Mouse (Mus musculus) urinary bladder, adult 2 months (tissue): Measurements from ENCODE around the gene Pafah1b2. TPM values are rescaled to one million over a fixed set of nuclear protein-coding genes. Genes with fewer than 3 reads are reported as not detected.
A peak's percentile ranks its signal among the peaks of the same experiment; 100 is the strongest.

Source experiments
- DNase-seq: peaks from one replicate; pipeline ENCODE4 v3.0.0; 2022; ENCODE audit warnings: low spot score
- polyA plus RNA-seq: library from polyadenylated mRNA; depleted of rRNA; stranded (reverse); fragments of >200 nt; gene quantifications from 2 replicates; pipeline ENCODE4 v1.2.3, GENCODE M21; 2012

The Pafah1b2 gene
- polyA plus RNA-seq, 1 experiment = 45.4 TPM

DNA sequence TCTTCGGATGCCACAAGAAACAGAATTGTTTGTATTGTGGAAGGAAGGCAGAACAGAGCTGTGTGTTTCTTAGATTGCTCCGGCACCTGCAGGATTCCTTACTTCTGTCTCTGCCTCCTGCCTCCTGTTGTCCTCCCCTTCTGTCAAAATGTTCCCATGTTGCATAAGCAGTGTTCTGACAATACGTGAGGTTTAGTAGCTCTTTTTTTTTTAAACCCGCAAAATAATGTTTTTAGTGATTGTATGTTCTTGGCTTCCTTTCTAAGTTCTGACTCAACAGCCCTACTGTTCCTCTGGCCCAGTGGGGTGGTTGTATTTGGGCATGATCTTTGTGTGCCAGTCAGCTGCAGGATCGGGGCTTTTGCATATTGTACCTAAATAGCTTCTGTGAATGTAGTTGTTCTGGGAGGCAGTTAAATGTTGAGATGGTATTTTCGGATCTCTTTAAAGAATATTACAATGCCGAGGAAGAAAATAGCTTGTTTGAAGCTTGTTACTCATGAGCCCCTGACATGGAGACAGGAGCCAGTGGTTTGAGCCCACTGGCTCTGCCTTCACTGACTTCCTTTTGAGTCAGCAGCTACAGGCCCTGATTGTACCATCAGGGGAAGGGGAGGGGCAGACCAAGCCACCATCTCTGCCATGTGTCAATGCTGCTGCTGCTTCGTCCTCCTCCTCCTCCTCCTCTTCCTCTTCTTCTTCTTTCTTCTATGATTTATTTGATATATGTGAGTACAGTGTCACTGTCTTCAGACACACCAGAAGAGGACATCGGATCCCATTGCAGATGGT is 13.8 kb upstream of the Pafah1b2 start:
- DNase-seq = no peak

DNA sequence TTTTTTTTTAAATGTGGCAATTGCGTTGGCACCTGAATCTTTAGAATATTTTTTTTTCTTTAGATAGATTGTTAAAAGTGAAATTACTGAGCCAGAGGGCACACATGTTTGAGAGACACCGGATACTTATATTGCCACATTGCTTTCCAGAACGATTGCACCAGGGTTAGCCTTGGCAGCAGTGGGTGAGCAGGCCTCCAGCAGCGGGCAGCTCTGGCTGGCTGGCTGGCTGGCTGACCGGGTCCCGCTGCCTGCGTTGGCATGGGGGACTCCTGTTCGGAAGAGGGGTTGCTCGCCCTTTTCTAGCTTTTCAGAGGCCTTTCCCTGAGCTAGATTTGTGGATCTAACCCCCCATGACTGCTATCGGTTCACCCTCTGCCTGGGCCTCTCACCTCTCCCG is 11.1 kb upstream of the Pafah1b2 start:
- DNase-seq = no peak

DNA sequence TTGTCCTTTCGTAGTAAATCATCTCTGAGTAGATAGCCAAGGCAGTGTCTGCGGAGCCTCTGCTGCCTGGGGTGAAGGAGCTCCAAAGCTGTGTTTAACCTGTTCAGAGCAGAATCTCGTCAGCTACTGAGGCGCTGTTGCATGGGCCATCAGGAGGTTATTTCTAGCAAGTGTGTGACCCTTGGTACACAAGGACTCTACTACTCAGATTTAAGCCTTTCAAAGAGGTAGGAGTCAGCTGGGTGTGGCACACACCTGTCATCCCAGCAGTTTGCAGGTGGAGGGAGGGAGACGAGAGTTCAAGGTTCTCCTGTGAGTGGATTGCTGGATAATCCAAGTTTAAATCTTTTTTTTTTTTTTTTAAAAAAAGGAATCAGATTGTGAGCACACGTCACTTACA is 7.5 kb upstream of the Pafah1b2 start:
- DNase-seq = no peak

DNA sequence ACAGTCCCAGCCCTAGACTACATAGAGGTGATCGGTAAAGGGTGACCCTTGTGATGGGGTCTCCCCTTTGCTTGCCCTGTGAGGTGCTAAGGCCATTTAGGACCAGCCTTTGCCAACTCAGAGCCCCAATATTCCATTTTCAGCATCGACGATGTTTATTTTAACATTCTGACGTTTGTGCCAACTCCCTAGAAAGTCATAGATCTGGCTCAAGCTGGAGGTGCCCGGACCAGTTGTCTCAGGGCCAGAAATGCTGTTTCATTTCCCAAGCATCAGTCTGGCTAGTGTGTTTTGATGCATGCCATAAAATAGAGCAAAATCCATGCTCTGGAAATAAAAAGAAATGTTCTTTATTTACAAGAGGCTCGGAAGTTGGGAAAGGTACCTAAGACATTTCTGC is 5.8 kb upstream of the Pafah1b2 start:
- no peak for DNase-seq

DNA sequence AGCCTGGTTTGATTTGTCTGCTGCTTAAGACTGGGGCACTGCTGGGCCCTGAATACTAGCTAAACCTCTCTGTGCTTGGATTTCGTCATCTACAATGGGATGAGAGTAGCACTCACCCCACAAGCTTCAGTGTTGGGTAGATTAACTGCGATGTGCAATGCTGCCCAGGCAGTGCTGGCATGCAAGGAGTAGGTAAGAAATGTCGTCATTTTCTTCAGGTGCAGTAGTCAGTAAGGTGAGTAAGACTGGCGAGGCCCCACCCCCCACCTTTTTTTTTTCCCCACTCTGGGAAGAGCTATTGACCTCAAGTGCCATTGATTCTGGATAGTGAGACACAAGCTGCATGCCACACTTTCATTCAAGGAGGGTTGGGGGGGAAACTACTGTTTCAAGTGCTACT is 3.9 kb upstream of the Pafah1b2 start:
- no peak for DNase-seq

DNA sequence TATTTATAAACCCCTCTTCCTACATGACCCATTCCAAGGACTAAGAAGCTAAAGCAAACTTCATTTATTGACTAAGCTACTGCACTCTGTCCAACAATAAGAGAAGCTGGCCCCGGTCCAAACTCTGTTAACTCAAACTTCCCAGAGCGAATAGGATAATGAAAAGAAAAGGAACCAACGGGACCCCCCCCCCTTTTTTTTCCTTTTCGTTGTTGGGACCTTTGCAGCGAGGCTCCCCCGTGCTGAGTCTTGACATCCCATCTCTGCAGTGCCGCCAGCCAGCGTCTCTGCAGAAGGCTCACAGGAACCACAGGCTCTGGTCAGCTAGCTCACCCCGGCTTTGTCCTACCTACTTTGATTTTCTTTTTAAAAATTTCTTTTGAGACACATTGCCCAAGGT is 3.3 kb upstream of the Pafah1b2 start:
- DNase-seq = no peak

DNA sequence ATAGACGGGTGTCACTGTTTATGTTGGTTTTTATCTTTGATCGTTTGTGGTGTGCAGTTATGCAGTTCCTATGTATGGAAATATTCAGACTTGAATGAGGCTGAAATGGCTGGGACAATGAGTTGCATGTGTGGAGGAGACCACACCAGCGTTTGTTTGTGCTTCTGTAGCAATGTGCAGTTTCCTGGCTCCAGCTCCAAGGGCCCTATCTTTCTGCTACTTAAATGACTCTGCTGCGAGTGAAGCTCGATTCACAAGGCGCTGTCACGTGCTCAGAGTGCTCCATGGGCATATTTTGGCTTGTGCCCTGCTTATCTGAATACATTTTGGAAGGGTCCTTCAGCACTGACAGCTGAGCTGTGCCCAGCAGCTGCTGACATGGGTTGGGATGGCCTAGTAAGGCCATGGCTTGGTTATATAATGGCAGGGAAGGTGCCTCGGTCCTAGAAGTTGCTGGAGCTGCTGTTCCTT is 2.6 kb upstream of the Pafah1b2 start:
- DNase-seq = no peak

DNA sequence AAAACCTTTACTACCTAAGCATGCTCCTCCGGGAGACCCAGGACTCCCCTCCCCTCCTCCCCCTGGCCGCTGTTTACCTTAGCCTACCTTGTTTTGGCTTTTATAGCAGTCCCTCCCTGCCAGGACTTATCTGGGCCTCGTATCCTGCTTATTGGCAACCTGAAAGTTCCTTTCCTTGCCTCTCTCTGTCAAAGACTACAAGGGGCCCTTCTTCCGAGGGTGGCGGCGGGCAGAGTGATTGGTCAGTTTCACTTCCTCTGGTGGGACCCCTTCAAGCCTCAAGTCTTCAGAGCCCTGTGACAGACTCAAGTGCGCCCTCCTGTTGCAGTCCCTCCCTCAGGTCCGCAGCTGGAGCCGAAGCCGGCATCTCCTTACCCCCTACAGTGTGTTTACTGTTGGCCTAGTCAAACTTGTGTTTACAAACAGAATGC is 1.8 kb upstream of the Pafah1b2 start:
- DNase-seq = no peak

DNA sequence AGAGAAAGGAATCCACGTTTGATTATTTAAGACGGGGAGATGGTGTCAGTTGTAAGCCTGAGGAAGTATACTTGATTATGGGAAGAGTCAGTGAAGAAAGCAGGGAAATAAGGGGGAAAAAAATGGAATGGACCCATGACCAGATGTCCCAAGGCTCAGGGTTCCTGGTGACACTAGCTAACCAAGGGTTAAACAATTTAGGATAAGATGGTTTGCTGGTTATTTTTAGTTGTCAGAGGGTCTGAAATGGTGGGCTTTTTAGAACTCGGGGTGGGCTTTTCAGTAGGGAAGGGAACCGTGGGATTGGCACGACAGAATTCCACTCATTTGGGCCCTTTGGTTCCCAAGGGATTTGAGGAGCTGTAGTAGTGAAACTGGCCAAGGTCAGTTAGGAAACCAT is 1.1 kb upstream of the Pafah1b2 start:
- DNase-seq = no peak

DNA sequence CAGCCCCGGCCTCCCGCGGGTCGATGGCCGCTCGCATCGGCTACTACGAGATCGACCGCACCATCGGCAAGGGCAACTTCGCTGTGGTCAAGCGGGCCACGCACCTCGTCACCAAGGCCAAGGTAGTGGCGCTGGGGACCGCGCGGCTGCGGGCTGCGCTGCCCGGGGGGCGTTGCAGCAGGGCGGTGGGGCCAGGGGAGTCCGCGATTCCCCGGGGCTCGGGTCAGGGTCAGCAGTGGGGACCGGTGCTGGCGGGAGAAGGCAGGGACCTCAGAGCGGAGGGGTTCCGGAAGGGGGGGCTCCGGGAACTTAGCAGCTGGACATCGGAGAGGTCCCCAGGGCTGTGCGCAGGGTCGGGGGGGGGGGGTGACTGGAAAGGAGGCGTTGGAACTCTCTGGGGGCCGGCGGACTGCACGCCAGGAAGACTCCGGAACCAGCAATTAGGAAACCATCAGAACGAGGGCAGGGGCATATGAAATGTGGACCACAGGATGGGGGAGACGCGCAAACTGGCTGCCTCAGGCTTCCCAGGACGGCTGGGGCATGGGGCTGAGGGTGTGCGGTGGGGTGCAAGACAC is 608 bp upstream of the Pafah1b2 start:
- no peak for DNase-seq

DNA sequence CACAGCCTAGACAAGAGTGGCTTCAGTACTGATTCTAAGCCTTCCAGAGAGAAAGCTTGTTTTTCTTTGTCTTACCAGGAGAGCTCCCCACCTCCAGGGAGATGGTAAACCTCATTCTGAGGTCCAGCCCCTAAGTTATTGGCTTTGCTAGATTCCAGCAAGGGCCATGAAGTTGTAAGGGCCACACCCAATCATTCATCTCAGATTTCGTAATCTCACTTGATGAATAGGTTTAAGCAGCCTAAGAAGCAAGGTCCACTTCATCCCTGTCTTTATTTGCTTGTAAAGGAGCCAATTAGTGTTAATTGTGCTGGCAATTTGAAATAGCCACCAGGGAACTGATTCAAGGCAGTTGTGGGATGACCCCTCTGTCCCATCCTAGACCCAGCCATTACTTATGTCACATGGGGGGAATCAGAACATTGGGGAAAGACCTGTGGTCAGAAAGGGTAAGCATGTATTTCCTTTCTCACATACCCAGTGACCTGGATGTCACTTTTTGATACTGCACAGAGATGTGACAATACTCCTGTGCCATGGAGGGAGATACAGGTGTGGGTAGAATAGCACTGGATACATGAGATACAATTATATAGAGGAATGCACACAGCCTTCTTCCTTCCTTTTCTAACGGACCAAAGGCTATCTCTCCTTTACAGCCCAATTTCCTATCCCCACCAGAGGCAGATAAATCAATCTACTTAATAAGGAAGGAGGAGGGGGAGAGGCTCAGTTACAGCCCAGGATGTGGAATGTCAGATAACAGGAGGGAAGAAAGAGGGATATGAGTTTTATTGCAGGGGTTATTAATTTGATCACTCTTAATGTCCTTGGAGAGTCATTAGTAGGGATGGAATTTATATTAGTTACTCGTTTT is 1.2 kb downstream of the Pafah1b2 start:
- no peak for DNase-seq

DNA sequence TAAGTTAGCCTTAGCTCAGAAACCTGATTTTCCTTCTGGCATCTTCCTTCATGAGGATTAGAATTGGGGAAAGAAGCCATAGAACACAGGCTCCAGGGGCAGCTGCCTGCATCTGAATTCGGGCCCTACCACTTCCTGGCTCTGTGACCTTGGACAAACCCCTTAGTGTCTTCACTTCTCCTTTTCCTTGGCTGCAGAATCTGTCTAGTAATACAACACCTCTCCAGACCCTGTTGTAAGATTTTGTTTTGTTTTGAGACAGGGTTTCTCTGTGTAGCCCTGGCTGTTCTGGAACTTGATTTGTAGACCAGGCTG is 2.9 kb downstream of the Pafah1b2 start:
- DNase-seq = no peak

DNA sequence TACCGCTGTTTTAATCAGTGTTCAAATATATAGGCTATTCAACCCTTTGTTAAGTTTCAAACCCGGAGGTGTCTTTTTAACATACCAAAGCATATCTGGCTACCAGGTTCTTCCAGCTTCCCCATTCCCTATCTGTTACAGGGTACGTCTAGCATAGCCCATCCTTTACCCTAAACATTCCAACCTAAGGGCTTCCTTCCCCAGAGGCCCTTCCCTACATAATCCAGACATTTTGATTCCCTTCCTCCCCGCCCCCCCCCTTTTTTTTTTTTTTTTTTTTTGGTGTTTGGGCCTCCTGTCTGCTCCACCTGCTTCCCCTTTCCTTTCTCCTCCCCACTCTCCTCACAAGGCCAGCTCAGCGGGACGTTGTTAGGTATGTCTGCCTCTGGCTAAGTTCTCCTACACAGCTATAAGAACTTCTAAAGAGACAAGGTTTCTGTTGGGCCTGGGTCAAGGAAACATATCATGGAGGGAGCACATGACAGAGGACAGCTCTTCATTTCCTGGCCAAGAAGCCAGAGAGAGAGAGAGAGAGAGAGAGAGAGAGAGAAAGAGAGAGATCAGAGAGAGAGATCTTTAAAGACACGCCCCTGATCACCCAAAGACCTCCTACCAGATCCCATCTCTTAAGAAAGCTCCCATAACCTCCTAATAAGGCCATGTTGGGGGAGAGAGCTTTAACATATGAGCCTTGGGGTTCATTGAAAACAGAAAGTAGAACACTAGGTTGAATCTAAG is 3.4 kb downstream of the Pafah1b2 start:
- DNase-seq = no peak

DNA sequence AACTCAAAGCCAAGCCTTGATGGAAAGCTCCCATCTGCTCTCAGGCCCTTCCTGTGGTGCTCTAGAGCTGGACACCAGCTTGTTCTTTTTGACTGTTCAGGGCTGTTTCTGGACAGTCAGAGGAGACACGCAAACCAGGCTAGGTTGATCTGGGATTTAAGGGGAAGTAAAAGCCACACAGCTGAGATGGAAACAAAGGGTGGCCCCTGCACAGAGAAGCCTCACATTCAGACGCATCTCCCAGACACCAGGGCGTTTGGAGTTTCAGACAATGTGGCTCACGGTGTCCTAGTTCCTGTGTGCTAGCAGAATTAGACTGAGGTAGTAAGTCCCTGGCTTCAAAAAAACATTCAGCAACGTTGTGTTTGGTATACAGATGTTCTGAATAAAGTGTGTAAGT is 6.3 kb downstream of the Pafah1b2 start:
- DNase-seq = no peak

DNA sequence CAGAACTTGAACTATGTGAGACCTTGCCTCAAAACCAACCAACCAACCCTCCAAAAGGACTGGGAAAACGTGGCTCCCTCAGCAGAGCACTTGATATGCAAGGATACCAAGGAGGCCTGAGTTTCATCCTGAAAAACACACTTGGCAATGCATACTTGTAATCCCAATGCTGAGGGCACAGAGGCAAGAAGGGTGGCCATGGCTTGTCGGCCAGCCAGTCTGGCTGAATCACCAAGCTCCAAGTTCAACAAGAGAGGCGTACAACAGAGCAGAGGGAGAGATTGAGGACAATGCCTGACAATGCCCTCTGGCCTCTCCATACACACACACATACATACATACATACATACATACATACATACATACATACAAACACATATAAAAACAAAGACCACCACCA is 8.0 kb downstream of the Pafah1b2 start:
- DNase-seq = no peak

DNA sequence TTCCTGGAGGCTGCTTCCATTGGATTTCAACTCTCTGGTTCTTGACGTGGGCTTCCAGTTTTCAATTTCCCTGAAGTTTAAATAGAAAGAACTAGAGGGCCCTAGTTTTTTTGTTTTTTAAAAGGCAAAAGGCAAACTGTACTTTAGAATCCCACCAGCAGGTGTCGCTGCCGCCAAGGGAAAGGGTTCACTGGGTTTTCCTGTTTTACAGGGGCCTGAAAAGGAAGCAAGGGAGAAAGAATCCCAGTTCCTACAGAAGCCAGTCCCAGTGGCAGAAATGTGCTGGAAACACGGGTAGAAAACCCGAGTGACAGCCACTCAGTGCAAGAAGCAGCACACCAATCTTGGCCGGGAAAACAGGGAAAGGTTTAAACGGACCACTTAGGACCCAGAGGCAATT is 8.8 kb downstream of the Pafah1b2 start:
- DNase-seq = peak; percentile 74

DNA sequence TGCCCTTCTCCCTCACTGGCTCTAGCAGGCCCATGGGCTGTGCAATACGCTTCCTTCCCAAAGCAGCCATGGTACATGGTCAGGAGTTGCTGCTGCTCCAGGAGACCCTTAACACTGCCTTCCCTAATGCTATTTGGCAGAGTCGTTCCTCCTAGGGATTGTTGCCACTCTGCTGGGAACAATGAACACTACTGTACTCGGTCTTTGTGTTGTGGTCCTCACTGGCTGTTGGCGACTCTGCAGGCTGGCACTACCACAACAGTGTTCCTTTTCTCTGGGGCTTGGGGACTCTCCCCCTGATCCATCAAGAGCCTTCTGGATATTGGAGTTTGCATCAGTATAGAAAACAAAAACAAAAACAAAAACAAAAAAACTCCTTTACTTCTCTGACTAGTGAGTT is 13.5 kb downstream of the Pafah1b2 start:
- DNase-seq = no peak

DNA sequence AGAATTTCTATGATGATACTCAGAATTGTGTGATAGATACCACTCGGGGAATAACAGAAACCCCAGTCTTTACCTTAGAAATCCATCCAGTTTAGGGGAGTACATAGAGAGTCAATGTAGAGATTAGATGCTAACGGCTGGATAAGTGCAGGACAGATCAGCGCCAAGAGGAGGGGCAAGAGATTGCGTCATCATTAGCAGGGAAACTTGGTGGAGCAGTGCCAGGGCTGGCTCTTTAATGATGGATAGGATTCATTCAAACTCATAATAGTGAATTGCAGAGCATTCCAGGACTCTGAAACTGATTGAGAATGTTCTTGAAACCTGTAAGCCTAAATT is 27.3 kb downstream of the Pafah1b2 start:
- no peak for DNase-seq

DNA sequence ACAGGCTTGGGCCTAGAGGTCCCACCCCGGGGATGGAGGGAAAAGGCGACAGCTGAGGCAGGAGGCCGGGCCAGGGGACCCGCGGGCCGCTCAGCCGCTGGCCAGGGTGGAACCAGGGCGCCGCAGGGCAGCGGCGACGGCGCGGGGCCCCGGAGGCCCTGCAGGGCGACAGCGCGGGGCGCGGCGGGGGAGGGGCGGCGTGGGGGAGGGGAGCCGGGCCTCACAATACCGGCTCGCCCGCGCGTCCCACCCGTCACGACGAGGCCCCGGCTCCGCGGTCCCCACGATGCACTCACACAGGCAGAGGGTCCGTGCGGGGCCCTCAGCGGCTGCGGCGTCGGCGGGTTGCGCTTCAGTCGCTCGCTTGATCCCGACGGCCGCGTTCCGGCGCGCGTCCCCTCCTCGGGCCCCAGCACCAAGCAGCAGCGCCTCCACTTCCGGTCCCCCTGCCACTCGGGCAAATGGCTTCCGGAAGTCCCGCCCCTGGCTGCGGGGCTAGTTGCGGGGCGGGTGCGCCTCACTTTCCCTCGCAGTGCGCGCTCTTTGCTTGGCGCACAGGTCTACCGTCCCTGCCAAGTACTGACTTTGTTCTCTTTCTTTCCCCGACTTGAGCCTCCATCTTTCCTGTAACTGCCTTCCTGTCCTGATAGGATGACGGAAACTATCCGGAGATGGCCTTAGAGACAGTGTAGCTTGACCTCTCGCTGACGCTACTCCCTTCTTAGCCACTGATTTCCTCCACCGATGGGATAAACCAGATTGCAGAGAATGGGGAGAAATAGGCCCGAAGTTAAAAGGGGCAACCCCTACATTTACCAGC is 27.9 kb downstream of the Pafah1b2 start:
- DNase-seq = peak; percentile 81

DNA sequence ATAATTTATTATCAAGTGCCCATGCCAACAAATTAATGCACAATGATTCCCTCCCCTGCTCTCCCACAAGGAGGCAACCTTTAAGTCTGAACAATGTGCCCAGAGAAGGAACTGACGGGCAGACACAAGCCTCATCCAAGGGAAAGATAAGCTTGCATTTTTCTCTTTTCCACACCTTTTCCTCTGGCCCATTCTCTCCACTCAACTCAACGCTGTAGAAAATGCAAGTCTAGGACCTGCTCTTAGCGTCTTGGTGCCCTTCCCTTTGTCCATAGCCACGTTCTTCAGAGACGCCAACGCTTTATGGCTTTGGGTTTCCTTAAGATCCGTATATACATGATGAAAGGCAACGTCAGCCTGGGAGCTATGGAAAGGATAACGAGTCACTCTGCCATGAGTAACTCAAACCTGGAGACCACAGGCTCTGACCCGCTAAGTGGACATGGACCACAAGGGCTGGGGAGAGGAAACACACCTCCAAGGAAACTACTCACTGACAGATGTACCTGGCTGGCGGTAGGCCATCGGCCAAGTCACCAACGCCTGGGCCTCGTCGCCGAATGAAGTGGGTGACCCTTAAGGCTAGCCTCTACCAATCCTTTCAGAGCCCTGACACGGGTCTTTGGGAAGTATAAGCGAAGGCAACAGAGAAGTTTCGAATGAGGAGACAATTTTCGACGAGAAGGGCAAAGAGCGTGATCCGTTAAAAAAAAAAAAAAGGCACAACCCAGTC is 28.6 kb downstream of the Pafah1b2 start:
- DNase-seq = peak; percentile 30

DNA sequence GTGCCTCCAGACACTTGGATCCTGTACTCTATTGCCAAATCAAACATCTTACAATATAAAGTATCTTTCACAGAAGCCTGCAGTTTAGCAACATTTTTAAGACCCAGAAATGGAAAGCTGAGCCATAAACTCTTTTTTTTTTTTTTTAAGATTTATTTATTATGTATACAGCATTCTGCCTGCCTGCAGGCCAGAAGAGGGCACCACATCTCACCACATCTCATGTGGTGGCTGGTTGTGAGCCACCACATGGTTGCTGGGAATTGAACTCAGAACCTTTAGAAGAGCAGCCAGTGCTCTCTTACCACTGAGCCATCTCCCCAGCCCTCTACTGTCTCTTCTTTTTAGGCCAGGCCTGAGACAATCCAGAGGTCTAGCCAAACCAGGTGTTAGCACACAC is 31.2 kb downstream of the Pafah1b2 start:
- no peak for DNase-seq
